Mouse (Mus musculus): ENCODE measurements around the gene Rflnb. TPM values are rescaled to one million over a fixed set of nuclear protein-coding genes. Genes with fewer than 3 reads are reported as not detected.

Rflnb gene
- polyA plus RNA-seq, 1 experiment from 2014 or later = 12.7 TPM

Other genes with a start within 250 kb of the Rflnb start
- gene Doc2b, start 231.7 kb downstream of the Rflnb start, polyA plus RNA-seq (2015; fragmentation: Nextera tagmentation; extraction: Ambion mirVana) = 4.2 and 5.0 TPM in 2 replicates
- 3.4 and 4.9 TPM in 2 replicates for gene Rph3al, start 89.4 kb downstream of the Rflnb start, polyA plus RNA-seq (2015; fragmentation: Nextera tagmentation; extraction: Ambion mirVana)
- 6.0 and 7.0 TPM in 2 replicates for gene 1700016K19Rik, start 27.9 kb downstream of the Rflnb start, polyA plus RNA-seq (2015; fragmentation: Nextera tagmentation; extraction: Ambion mirVana)
- 70.9 and 72.3 TPM in 2 replicates for gene Vps53, start 151.9 kb upstream of the Rflnb start, polyA plus RNA-seq (2015; fragmentation: Nextera tagmentation; extraction: Ambion mirVana)
- 26.9 and 27.5 TPM in 2 replicates for gene Fam57a, start 151.9 kb upstream of the Rflnb start, polyA plus RNA-seq (2015; fragmentation: Nextera tagmentation; extraction: Ambion mirVana)
- gene Dbil5, start 189.8 kb upstream of the Rflnb start, polyA plus RNA-seq (2015; fragmentation: Nextera tagmentation; extraction: Ambion mirVana) = 0.40 and 1.0 TPM in 2 replicates
- gene Gemin4, start 189.9 kb upstream of the Rflnb start, polyA plus RNA-seq (2015; fragmentation: Nextera tagmentation; extraction: Ambion mirVana) = 13.8 and 15.4 TPM in 2 replicates
- gene Mrm3, start 215.9 kb upstream of the Rflnb start, polyA plus RNA-seq (2015; fragmentation: Nextera tagmentation; extraction: Ambion mirVana) = 25.4 and 26.5 TPM in 2 replicates
- gene Glod4, start 215.9 kb upstream of the Rflnb start, polyA plus RNA-seq (2015; fragmentation: Nextera tagmentation; extraction: Ambion mirVana) = 121 and 123 TPM in 2 replicates